8 mouse cellular contexts compared by ENCODE assay signal in genomic region chr9:69990346-69990745, GRCm38 (mm10). TPM values are rescaled to one million over a fixed set of nuclear protein-coding genes. Genes with fewer than 3 reads are reported as not detected.
DNase-seq lines count a peak whose midpoint lies in the region; ATAC-seq and TF ChIP-seq lines count a peak whose summit lies in the region.

No protein-coding gene starts in this region.

- peaks cover 18% of the 10 kb centered on the region for H3K4me1 ChIP-seq in hindbrain, embryonic 14.5 days (replicated peaks; ENCODE audit: control insufficient read depth, insufficient read depth, low read length)
- H3K4me1 ChIP-seq in midbrain, embryonic 15.5 days, result peaks cover 34% of the 10 kb centered on the region

- peak overlapping the region; percentile 99 for H3K9ac ChIP-seq in hindbrain, embryonic 14.5 days
- peak overlapping the region; percentile 88 for H3K9ac ChIP-seq in midbrain, embryonic 15.5 days

- peak overlapping the region; percentile 95; the same call in 1 of the 2 replicates for H3K27ac ChIP-seq in layer of hippocampus, adult 2 months
- no peak overlapping the region for H3K27ac ChIP-seq in hindbrain, embryonic 14.5 days
- no peak overlapping the region for H3K27ac ChIP-seq in midbrain, embryonic 15.5 days

- DNase-seq in layer of hippocampus, adult 2 months (ENCODE audit: low spot score in 2 of 2), result no peak
- DNase-seq in layer of hippocampus, adult 18-20 months (ENCODE audit: low spot score in 2 of 2), result no peak
- DNase-seq in ZHBTc4 (ENCODE audit: low read depth, low spot score), result peak; percentile 16
- DNase-seq in hindbrain, embryonic 14.5 days (ENCODE audit: low spot score), result no peak
- no peak for DNase-seq in spleen, adult 18-20 months
- DNase-seq in right cerebral cortex, postnatal 4 days, result no peak
- DNase-seq in cerebellum, adult 9-11 months, result no peak

- peaks cover 27% of the 10 kb centered on the region for H3K36me3 ChIP-seq in hindbrain, embryonic 14.5 days (replicated peaks; ENCODE audit: control insufficient read depth, insufficient read depth)
- H3K36me3 ChIP-seq in midbrain, embryonic 15.5 days (replicated peaks), result no peaks in the 10 kb centered on the region

- peak overlapping the region; percentile 100 for H3K4me3 ChIP-seq in layer of hippocampus, adult 2 months
- peak overlapping the region; percentile 97 for H3K4me3 ChIP-seq in hindbrain, embryonic 14.5 days (replicated peaks; ENCODE audit: low read length)
- H3K4me3 ChIP-seq in midbrain, embryonic 15.5 days, result peak overlapping the region; percentile 84

- peak; percentile 16; the same call in 1 of the 2 replicates for TF ChIP-seq CTCF in layer of hippocampus, adult 2 months (conservative IDR thresholded peaks at IDR 0.05)

- ATAC-seq in hindbrain, embryonic 14.5 days (ENCODE audit: low FRiP score), result no peak
- ATAC-seq in midbrain, embryonic 15.5 days (replicated peaks), result no peak

- 13% methylated on average over 5 of the region's 5 CpGs for WGBS in hindbrain, embryonic 14.5 days
- 9% methylated on average over 5 of the region's 5 CpGs for WGBS in midbrain, embryonic 15.5 days

- H3K27me3 ChIP-seq in hindbrain, embryonic 14.5 days (ENCODE audit: control insufficient read depth, insufficient read depth, low read length), result no peaks in the 10 kb centered on the region
- no peaks in the 10 kb centered on the region for H3K27me3 ChIP-seq in midbrain, embryonic 15.5 days (replicated peaks)

- no peaks in the 10 kb centered on the region for H3K9me3 ChIP-seq in hindbrain, embryonic 14.5 days (ENCODE audit: control insufficient read depth, low read length)
- no peaks in the 10 kb centered on the region for H3K9me3 ChIP-seq in midbrain, embryonic 15.5 days

- peak overlapping the region; percentile 58 for H3K4me2 ChIP-seq in hindbrain, embryonic 14.5 days (replicated peaks)
- peak overlapping the region; percentile 66 for H3K4me2 ChIP-seq in midbrain, embryonic 15.5 days

RNA-seq across cellular contexts. Expression of gene Bnip2, which starts 1.1 kb away (rescaled TPM):
- total RNA-seq in layer of hippocampus, adult 2 months (2021), result 10 to 100 TPM; 36.1 to 41.4 TPM
- 10 to 100 TPM; 37.9 to 38.0 TPM for total RNA-seq in layer of hippocampus, adult 18-20 months (2021)
- polyA plus RNA-seq in hindbrain, embryonic 14.5 days (2014; fragmentation: Nextera tagmentation; extraction: Ambion mirVana), result 72.3 and 79.1 TPM in 2 replicates
- 73.8 and 78.7 TPM in 2 replicates for polyA plus RNA-seq in midbrain, embryonic 15.5 days (2015; fragmentation: Nextera tagmentation; extraction: Ambion mirVana)

RNA-seq across cellular contexts. Expression of gene Gtf2a2, which starts 22.0 kb away (rescaled TPM):
- total RNA-seq in layer of hippocampus, adult 2 months (2021), result 10 to 100 TPM; 51.6 to 62.1 TPM
- total RNA-seq in layer of hippocampus, adult 18-20 months (2021), result 10 to 100 TPM; 48.8 to 50.7 TPM
- 192 and 227 TPM in 2 replicates for polyA plus RNA-seq in hindbrain, embryonic 14.5 days (2014; fragmentation: Nextera tagmentation; extraction: Ambion mirVana)
- 172 and 177 TPM in 2 replicates for polyA plus RNA-seq in midbrain, embryonic 15.5 days (2015; fragmentation: Nextera tagmentation; extraction: Ambion mirVana)

RNA-seq across cellular contexts. Expression of gene Gcnt3, which starts 47.5 kb away (rescaled TPM):
- total RNA-seq in layer of hippocampus, adult 2 months (2021), result not detected
- total RNA-seq in layer of hippocampus, adult 18-20 months (2021), result not detected
- 0.04 TPM in 1 of 2 replicates, not detected in the other for polyA plus RNA-seq in hindbrain, embryonic 14.5 days (2014; fragmentation: Nextera tagmentation; extraction: Ambion mirVana)
- polyA plus RNA-seq in midbrain, embryonic 15.5 days (2015; fragmentation: Nextera tagmentation; extraction: Ambion mirVana), result not detected in 2 replicates
